Mouse (Mus musculus) limb, embryonic 14.5 days (tissue): ENCODE measurements around the gene Slc1a4. TPM values are rescaled to one million over a fixed set of nuclear protein-coding genes. Genes with fewer than 3 reads are reported as not detected.

Source experiments
- ATAC-seq: fragments of 200-750 bp; cut with Nextera tagmentation; 2 replicates; pipeline ENCODE4 v1.8.0; 2017; ENCODE audit warnings: low read depth, moderate number of reproducible peaks, moderate TSS enrichment; ENCODE audit not compliant: low FRiP score
- DNase-seq: peaks from one replicate; pipeline ENCODE4 v3.0.0-alpha.2; 2015; ENCODE audit warnings: low spot score
- H3K27ac ChIP-seq: fragments of 300-500 bp; sonication (generic); replicated peaks from 2 replicates; pipeline ENCODE4 v1.5.1; 2014; ENCODE audit warnings: low read depth, mild to moderate bottlenecking, low read length, moderate library complexity, mixed read lengths
- H3K27me3 ChIP-seq: fragments of 300-500 bp; sonication (generic); 2 replicates; pipeline ENCODE4 v1.6.1; 2014; ENCODE audit warnings: low read length, mixed read lengths; ENCODE audit not compliant: control insufficient read depth, insufficient read depth
- H3K36me3 ChIP-seq: fragments of 300-500 bp; sonication (generic); 2 replicates; pipeline ENCODE4 v1.6.1; 2014; ENCODE audit warnings: mild to moderate bottlenecking, low read length, moderate library complexity, mixed read lengths; ENCODE audit not compliant: control insufficient read depth, insufficient read depth
- H3K4me1 ChIP-seq: fragments of 300-500 bp; sonication (generic); 2 replicates; pipeline ENCODE4 v1.6.1; 2014; ENCODE audit warnings: antibody characterized with exemption, low read length, mixed read lengths; ENCODE audit not compliant: control insufficient read depth, insufficient read depth
- H3K4me2 ChIP-seq: fragments of 300-500 bp; sonication (generic); replicated peaks from 2 replicates; pipeline ENCODE4 v1.6.1; 2014; ENCODE audit warnings: low read depth, mild to moderate bottlenecking, low read length, moderate library complexity; ENCODE audit not compliant: severe bottlenecking
- H3K4me3 ChIP-seq: fragments of 300-500 bp; sonication (generic); replicated peaks from 2 replicates; pipeline ENCODE4 v1.5.1; 2014; ENCODE audit warnings: low read length
- H3K9ac ChIP-seq: fragments of 300-500 bp; sonication (generic); 2 replicates; pipeline ENCODE4 v1.6.1; 2014; ENCODE audit warnings: mild to moderate bottlenecking, low read depth, low read length, moderate library complexity; ENCODE audit not compliant: severe bottlenecking
- H3K9me3 ChIP-seq: fragments of 300-500 bp; sonication (generic); 2 replicates; pipeline ENCODE4 v1.6.1; 2016; ENCODE audit warnings: low read length; ENCODE audit not compliant: control insufficient read depth
- POLR2A ChIP-seq: fragments of 200-500 bp; IDR thresholded peaks from 2 replicates; pipeline ENCODE4 v1.8.0; 2012; ENCODE audit warnings: inconsistent platforms, mild to moderate bottlenecking, moderate library complexity, borderline replicate concordance; ENCODE audit not compliant: insufficient read depth, insufficient read length; ENCODE audit errors: extremely low read depth
- WGBS: fragments of 180-500 bp; shearing (Covaris S2); extraction: QIAGEN DNeasy Blood & Tissue Kit; methylation state at CpG from one replicate; pipeline ENCODE4 v1.1.7; 2014; 5-methylcytosine and 5-hydroxymethylcytosine counted together
- polyA plus RNA-seq, 2 experiments: library from polyadenylated mRNA; depleted of rRNA in 1 of 2; stranded (reverse) in 1 of 2; unstranded in 1 of 2; fragments of >200 nt; fragmentation: Nextera tagmentation in 1 of 2; extraction: Ambion mirVana in 1 of 2; gene quantifications; 2 replicates each; pipeline versions ENCODE4 v1.2.1 to v1.2.3; 2012 to 2014

The Slc1a4 gene
- polyA plus RNA-seq, 2 experiments: 15.1 to 21.8 TPM

DNA sequence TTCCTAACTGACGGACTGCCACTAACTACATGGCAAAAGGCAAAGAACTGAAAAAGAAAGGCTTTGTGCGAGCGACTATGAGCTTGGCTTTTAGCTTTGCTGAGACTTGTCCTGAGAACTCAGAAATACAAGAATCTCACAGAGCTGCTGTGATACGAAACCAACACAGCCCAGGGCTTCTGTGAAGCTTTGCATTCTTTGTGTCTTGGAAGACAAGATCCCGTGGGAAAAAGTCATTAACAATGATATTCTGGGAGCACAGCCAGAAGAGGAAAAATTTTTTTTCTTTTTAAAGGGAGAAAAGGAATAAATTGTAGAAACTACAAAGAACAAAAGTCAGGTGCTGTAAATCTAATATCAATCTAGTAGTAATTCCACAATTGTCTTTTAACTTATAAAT lies 23.5 kb downstream of the Slc1a4 start:
- Histone ChIP-seq H3K4me3 (no peak overlapping the region), H3K27ac (no peak overlapping the region), H3K9me3 (no peaks in the 10 kb centered on the region), H3K9ac (no peak overlapping the region), H3K27me3 (no peaks in the 10 kb centered on the region), H3K36me3 (peaks cover 33% of the 10 kb centered on the region), H3K4me1 (no peaks in the 10 kb centered on the region), H3K4me2 (no peak overlapping the region)
- no peak for ATAC-seq
- TF ChIP-seq POLR2A: no peak
- WGBS: 62% methylated on average over 5 of the region's 5 CpGs
- DNase-seq: peak; percentile 72

GRCm38 (mm10) chr11:20307409-20307808 lies 25.1 kb downstream of the Slc1a4 start:
- Histone ChIP-seq H3K27ac (no peak overlapping the region), H3K4me1 (no peaks in the 10 kb centered on the region), H3K9me3 (no peaks in the 10 kb centered on the region), H3K36me3 (peaks cover 37% of the 10 kb centered on the region), H3K4me2 (no peak overlapping the region), H3K27me3 (no peaks in the 10 kb centered on the region), H3K4me3 (no peak overlapping the region), H3K9ac (no peak overlapping the region)
- WGBS: 87% methylated on average over 3 of the region's 3 CpGs
- no peak for TF ChIP-seq POLR2A
- ATAC-seq (no peak), DNase-seq (no peak)

GRCm38 (mm10) chr11:20305641-20306040 lies 26.9 kb downstream of the Slc1a4 start:
- Histone ChIP-seq H3K4me3 (no peak overlapping the region), H3K9me3 (no peaks in the 10 kb centered on the region), H3K36me3 (peaks cover 37% of the 10 kb centered on the region), H3K4me2 (no peak overlapping the region), H3K27me3 (no peaks in the 10 kb centered on the region), H3K4me1 (no peaks in the 10 kb centered on the region), H3K9ac (no peak overlapping the region), H3K27ac (no peak overlapping the region)
- WGBS: 89% methylated on average over 1 of the region's 1 CpGs
- no peak for TF ChIP-seq POLR2A
- ATAC-seq: no peak
- no peak for DNase-seq

GRCm38 (mm10) chr11:20304341-20304740 lies 28.2 kb downstream of the Slc1a4 start:
- no peaks in the 10 kb centered on the region for H3K4me1 ChIP-seq
- peaks cover 37% of the 10 kb centered on the region for H3K36me3 ChIP-seq
- ATAC-seq (no peak), DNase-seq (no peak)
- no peak overlapping the region for H3K9ac ChIP-seq
- no peak overlapping the region for H3K4me2 ChIP-seq
- no peak overlapping the region for H3K27ac ChIP-seq
- H3K9me3 ChIP-seq: no peaks in the 10 kb centered on the region
- 71% methylated on average over 6 of the region's 6 CpGs for WGBS
- no peak for TF ChIP-seq POLR2A
- no peak overlapping the region for H3K4me3 ChIP-seq
- no peaks in the 10 kb centered on the region for H3K27me3 ChIP-seq

GRCm38 (mm10) chr11:20301332-20301731 lies 31.2 kb downstream of the Slc1a4 start:
- WGBS: 77% methylated on average over 4 of the region's 4 CpGs
- ATAC-seq: no peak
- H3K36me3 ChIP-seq: peaks cover 16% of the 10 kb centered on the region

DNA sequence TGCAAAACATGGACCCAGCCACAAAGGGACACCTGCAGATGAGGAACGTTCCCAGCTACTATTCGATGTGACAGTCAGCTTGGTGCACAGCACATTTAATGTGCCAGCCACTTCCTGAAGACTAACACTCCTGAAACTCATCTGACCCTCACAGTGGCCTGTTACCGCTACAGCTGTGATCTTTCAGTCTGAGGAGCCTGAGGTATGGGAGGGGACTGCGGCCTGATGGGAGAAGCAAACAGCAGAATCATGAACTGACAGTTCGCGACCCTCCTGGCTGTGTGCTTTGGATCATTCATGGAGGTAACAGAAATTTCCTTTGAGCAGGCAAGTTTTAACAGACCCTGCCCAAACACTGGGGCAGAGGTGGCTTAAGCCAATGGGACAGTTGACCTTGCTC lies 31.7 kb downstream of the Slc1a4 start:
- TF ChIP-seq POLR2A: no peak

More at GRCm38 (mm10) chr11:20301332-20301731, 31.2 kb downstream of the Slc1a4 start:
- H3K4me1 ChIP-seq: no peaks in the 10 kb centered on the region
- no peaks in the 10 kb centered on the region for H3K9me3 ChIP-seq
- no peak overlapping the region for H3K9ac ChIP-seq
- H3K4me2 ChIP-seq: no peak overlapping the region
- TF ChIP-seq POLR2A: no peak
- no peak overlapping the region for H3K27ac ChIP-seq
- H3K4me3 ChIP-seq: no peak overlapping the region
- H3K27me3 ChIP-seq: no peaks in the 10 kb centered on the region
- no peak for DNase-seq

More for the DNA sequence above, 31.7 kb downstream of the Slc1a4 start:
- Histone ChIP-seq H3K4me3 (no peak overlapping the region), H3K4me1 (no peaks in the 10 kb centered on the region), H3K27ac (no peak overlapping the region), H3K4me2 (no peak overlapping the region), H3K36me3 (peaks cover 12% of the 10 kb centered on the region), H3K9ac (no peak overlapping the region), H3K27me3 (no peaks in the 10 kb centered on the region), H3K9me3 (no peaks in the 10 kb centered on the region)
- ATAC-seq (no peak), DNase-seq (no peak)
- 85% methylated on average over 6 of the region's 6 CpGs for WGBS
